Mouse (Mus musculus) left cerebral cortex, adult 11 months (tissue): ENCODE results near the gene Hrc.
"Not testable (repeated sequence)": the region's sequence is repeated elsewhere in the genome, so short reads cannot be mapped to it uniquely, and the experiment has no call there.

Experiments
- DNase-seq: peaks from one replicate; pipeline ENCODE4 v3.0.0; 2022; ENCODE audit warnings: low spot score

The Hrc gene

GRCm38 (mm10) chr7:45333431-45333982, 1.6 kb upstream of the Hrc start, which contains the start of gene Trpm4:
Gene Trpm4 (minus strand): TSS chr7:45333780.
- no peak for DNase-seq

- no peak for DNase-seq
Measured at GRCm38 (mm10) chr7:45334605-45335004, 485 bp upstream of the Hrc start.

GRCm38 (mm10) chr7:45336319-45336718, 1.2 kb downstream of the Hrc start:
- no peak for DNase-seq

GRCm38 (mm10) chr7:45337469-45337868, 2.4 kb downstream of the Hrc start:
- DNase-seq: no peak

GRCm38 (mm10) chr7:45338161-45338911, 3.2 kb downstream of the Hrc start:
- DNase-seq: no peak

- no peak for DNase-seq
Measured at GRCm38 (mm10) chr7:45339410-45340065, 4.4 kb downstream of the Hrc start.

GRCm38 (mm10) chr7:45340066-45340442, 5.0 kb downstream of the Hrc start:
- no peak for DNase-seq

- no peak for DNase-seq
Measured at GRCm38 (mm10) chr7:45340669-45341068, 5.6 kb downstream of the Hrc start.

GRCm38 (mm10) chr7:45341303-45341702, 6.2 kb downstream of the Hrc start:
- peak; percentile 82 for DNase-seq

GRCm38 (mm10) chr7:45342081-45342480, 7.0 kb downstream of the Hrc start:
- DNase-seq: no peak

- DNase-seq: no peak
Measured at GRCm38 (mm10) chr7:45343543-45343942, 8.5 kb downstream of the Hrc start.

GRCm38 (mm10) chr7:45346905-45347304, 11.8 kb downstream of the Hrc start:
- no peak for DNase-seq

GRCm38 (mm10) chr7:45353041-45353440, 18.0 kb downstream of the Hrc start:
- DNase-seq: no peak

GRCm38 (mm10) chr7:45355318-45356020, 20.4 kb downstream of the Hrc start:
- no peak for DNase-seq

- no peak for DNase-seq
Measured at GRCm38 (mm10) chr7:45356087-45356486, 21.0 kb downstream of the Hrc start.

GRCm38 (mm10) chr7:45359081-45359480, 24.0 kb downstream of the Hrc start:
- DNase-seq: not testable (repeated sequence)

- no peak for DNase-seq
Measured at GRCm38 (mm10) chr7:45360404-45361125, 25.5 kb downstream of the Hrc start.

GRCm38 (mm10) chr7:45361243-45361804, 26.2 kb downstream of the Hrc start:
- DNase-seq: peak; percentile 81

GRCm38 (mm10) chr7:45362801-45363200, 27.7 kb downstream of the Hrc start:
- DNase-seq: no peak

GRCm38 (mm10) chr7:45363983-45364382, 28.9 kb downstream of the Hrc start:
- DNase-seq: no peak
